Mouse (Mus musculus): ENCODE results near the gene Tbrg4.

DNA sequence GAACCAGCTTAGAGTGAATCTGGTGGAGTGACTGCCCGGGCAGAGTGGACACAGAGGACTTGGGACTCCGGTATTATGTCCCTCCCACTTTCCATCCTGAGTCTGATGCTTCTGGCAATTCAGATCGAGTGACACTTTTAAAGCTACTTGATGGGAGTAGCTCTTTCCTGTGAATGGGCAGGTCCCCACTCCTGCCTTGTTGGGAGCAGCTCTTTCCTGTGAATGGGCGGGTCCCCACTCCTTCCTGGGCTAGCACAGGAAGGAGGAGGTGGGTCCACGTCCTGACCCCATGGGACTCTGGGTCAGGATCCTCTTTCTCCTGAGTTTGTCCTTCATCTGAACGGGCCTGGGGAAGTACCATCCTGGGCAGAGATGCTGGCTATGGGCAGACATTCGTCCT lies 49.5 kb upstream of the Tbrg4 start:
- TF ChIP-seq TAL1 (IDR thresholded peaks at IDR 0.05; ENCODE audit: low read length) (no peak), GATA1 (IDR thresholded peaks at IDR 0.05; ENCODE audit: low read length) (no peak)

Data from erythroblast, embryonic 14.5 days (primary cell).